Mouse (Mus musculus): ENCODE results near the gene Lao1.

- no peak for TF ChIP-seq FLI1 (IDR thresholded peaks at IDR 0.05; ENCODE audit: low read length)
- no peak for TF ChIP-seq GATA1 (IDR thresholded peaks at IDR 0.05; ENCODE audit: borderline replicate concordance, low read length)
Observed at GRCm38 (mm10) chr4:119013031-119013430, 51.7 kb downstream of the Lao1 start.

All from megakaryocyte, embryonic 14.5 days (primary cell).